Mouse (Mus musculus) neural tube, embryonic 11.5 days (tissue): ENCODE data around the gene Ttc28. TPM values are rescaled to one million over a fixed set of nuclear protein-coding genes. Genes with fewer than 3 reads are reported as not detected.

ENCODE experiments used
- ATAC-seq: fragments of 200-750 bp; cut with Nextera tagmentation; 2 replicates; pipeline ENCODE4 v1.8.0; 2017; ENCODE audit warnings: moderate number of reproducible peaks, mild to moderate bottlenecking, moderate TSS enrichment, moderate library complexity; ENCODE audit not compliant: insufficient read depth, low FRiP score, low TSS enrichment
- DNase-seq: peaks from one replicate; pipeline ENCODE4 v3.0.0-alpha.2; 2015; ENCODE audit warnings: low spot score
- H3K27ac ChIP-seq: fragments of 300-500 bp; sonication (generic); 2 replicates; pipeline ENCODE4 v1.5.1; 2014; ENCODE audit warnings: low read depth, mild to moderate bottlenecking, low read length
- H3K27me3 ChIP-seq: fragments of 300-500 bp; sonication (generic); 2 replicates; pipeline ENCODE4 v1.6.1; 2014; ENCODE audit warnings: mild to moderate bottlenecking, low read length, mixed read lengths; ENCODE audit not compliant: control insufficient read depth, insufficient read depth
- H3K36me3 ChIP-seq: fragments of 300-500 bp; sonication (generic); 2 replicates; pipeline ENCODE4 v1.6.1; 2014; ENCODE audit warnings: mild to moderate bottlenecking, low read length, moderate library complexity, mixed read lengths; ENCODE audit not compliant: control insufficient read depth, insufficient read depth
- H3K4me1 ChIP-seq: fragments of 300-500 bp; sonication (generic); 2 replicates; pipeline ENCODE4 v1.6.1; 2014; ENCODE audit warnings: low read length, mixed read lengths; ENCODE audit not compliant: control insufficient read depth, insufficient read depth
- H3K4me2 ChIP-seq: fragments of 300-500 bp; sonication (generic); 2 replicates; pipeline ENCODE4 v1.6.1; 2014; ENCODE audit warnings: low read depth, mild to moderate bottlenecking, moderate library complexity
- H3K4me3 ChIP-seq: fragments of 300-500 bp; sonication (generic); 2 replicates; pipeline ENCODE4 v1.5.1; 2014; ENCODE audit warnings: low read depth, low read length
- H3K9ac ChIP-seq: fragments of 300-500 bp; sonication (generic); 2 replicates; pipeline ENCODE4 v1.6.1; 2014; ENCODE audit warnings: mild to moderate bottlenecking, low read length
- H3K9me3 ChIP-seq: fragments of 300-500 bp; sonication (generic); 2 replicates; pipeline ENCODE4 v1.6.1; 2016; ENCODE audit warnings: low read length; ENCODE audit not compliant: control insufficient read depth
- WGBS: fragments of 180-500 bp; shearing (Covaris S2); extraction: QIAGEN DNeasy Blood & Tissue Kit; methylation state at CpG from one replicate; pipeline ENCODE4 v1.1.7; 2014; 5-methylcytosine and 5-hydroxymethylcytosine counted together
- polyA plus RNA-seq: library from polyadenylated mRNA; unstranded; fragments of >200 nt; fragmentation: Nextera tagmentation; extraction: Ambion mirVana; gene quantifications from 2 replicates; pipeline ENCODE4 v1.2.1, GENCODE M21; 2014

Gene Ttc28
- polyA plus RNA-seq, 1 experiment from 2014 or later, result 16.1 TPM

GRCm38 (mm10) chr5:111028340-111028739 is 148.7 kb downstream of the Ttc28 start:
- Histone ChIP-seq H3K4me2 (no peak overlapping the region), H3K36me3 (no peaks in the 10 kb centered on the region), H3K27me3 (no peaks in the 10 kb centered on the region), H3K4me1 (peaks cover 28% of the 10 kb centered on the region), H3K9ac (no peak overlapping the region), H3K4me3 (no peak overlapping the region), H3K27ac (no peak overlapping the region), H3K9me3 (no peaks in the 10 kb centered on the region)
- DNase-seq (no peak), ATAC-seq (no peak)
- WGBS, result 74% methylated on average over 4 of the region's 4 CpGs

DNA sequence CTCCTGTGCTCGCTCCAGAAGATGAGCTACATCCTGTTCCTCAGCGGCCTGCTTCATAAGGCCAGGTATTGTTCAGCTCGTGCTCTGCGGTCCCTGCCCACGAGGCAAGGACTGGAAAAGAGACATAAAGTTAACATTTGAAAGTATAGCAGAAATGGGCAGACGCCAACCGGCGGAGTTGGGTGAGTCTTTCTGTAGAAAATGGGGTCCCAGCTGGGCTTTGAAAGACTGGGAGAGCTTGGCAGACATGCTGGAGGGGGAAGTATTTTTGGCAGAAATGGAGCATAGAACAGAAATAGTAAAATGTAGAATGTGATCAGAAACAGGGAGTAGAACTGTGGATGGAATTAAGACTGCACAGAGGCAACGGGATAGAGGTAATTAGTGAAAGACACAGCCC is 149.3 kb downstream of the Ttc28 start:
- Histone ChIP-seq H3K4me1 (peaks cover 28% of the 10 kb centered on the region), H3K9me3 (no peaks in the 10 kb centered on the region), H3K36me3 (no peaks in the 10 kb centered on the region), H3K9ac (no peak overlapping the region), H3K27ac (no peak overlapping the region), H3K4me2 (no peak overlapping the region), H3K4me3 (no peak overlapping the region), H3K27me3 (no peaks in the 10 kb centered on the region)
- no peak for ATAC-seq
- WGBS, result 81% methylated on average over 9 of the region's 9 CpGs
- DNase-seq, result no peak

DNA sequence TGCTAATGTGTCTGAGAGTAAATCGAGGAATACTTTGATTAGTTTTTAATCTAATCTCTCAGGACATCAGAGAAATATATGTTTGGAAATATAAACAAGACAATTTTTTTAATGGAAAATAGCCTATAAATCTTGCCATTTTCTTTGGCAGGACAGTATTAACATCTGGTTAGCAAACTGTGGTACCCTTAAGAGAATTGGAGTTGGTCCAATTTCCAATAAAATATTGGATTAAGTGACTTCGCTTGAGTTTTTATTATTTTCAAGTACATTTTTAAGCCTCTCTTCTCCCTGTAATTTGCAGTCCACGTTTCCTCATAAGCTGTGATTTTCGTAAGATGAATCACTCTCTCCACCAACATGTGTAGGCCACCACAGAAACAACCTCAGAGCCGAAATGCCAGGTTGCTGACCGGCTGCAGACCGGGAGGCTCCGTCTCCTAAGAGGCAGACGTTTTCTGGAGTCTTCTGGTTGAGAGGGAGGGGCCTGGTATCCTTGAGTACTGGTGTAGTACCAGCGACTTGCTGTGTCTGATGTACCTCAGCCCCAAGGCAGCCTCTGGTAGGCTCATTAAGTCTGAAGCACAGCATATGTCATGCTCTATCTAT is 153.2 kb downstream of the Ttc28 start:
- Histone ChIP-seq H3K27me3 (no peaks in the 10 kb centered on the region), H3K9me3 (no peaks in the 10 kb centered on the region), H3K36me3 (no peaks in the 10 kb centered on the region), H3K4me3 (no peak overlapping the region), H3K27ac (no peak overlapping the region), H3K4me1 (peaks cover 12% of the 10 kb centered on the region), H3K4me2 (no peak overlapping the region), H3K9ac (no peak overlapping the region)
- 80% methylated on average over 10 of the region's 10 CpGs for WGBS
- no peak for ATAC-seq
- no peak for DNase-seq

GRCm38 (mm10) chr5:111033489-111033888 is 153.9 kb downstream of the Ttc28 start:
- Histone ChIP-seq H3K9me3 (no peaks in the 10 kb centered on the region), H3K4me3 (no peak overlapping the region), H3K27me3 (no peaks in the 10 kb centered on the region), H3K9ac (no peak overlapping the region), H3K27ac (no peak overlapping the region), H3K4me1 (peaks cover 9% of the 10 kb centered on the region), H3K4me2 (no peak overlapping the region), H3K36me3 (no peaks in the 10 kb centered on the region)
- DNase-seq, result no peak
- ATAC-seq, result no peak
- 95% methylated on average over 4 of the region's 4 CpGs for WGBS

DNA sequence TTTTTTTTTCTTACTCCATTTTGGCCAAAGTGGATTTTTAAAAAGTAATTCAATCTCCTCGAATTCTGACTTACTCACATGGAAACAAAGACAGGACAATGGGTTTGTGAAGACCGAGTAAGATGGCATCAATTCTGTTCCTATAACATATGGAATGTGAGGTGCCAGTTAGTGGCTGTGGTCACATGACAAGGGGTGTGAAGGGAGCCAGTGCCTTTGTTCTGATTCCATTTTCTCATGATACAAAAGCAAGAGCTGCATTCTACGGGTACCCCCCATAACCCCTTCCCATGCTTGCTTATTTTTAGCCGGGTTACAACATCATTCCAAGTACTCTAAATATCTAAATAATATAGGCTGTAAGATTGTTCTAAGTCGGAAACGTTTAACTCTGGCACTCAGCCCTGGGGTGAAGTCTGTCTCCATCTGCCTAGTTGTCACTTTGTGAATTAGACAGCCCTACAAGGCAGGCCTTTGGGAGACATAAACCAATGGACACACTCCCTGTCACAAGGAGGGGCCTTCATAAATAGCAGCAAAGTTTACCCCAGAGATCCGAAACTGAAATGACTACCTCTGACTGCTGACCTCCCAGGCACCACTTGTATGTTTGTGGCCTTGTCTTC is 157.6 kb downstream of the Ttc28 start:
- Histone ChIP-seq H3K27me3 (no peaks in the 10 kb centered on the region), H3K4me3 (no peak overlapping the region), H3K9ac (no peak overlapping the region), H3K4me2 (no peak overlapping the region), H3K4me1 (peaks cover 9% of the 10 kb centered on the region), H3K9me3 (no peaks in the 10 kb centered on the region), H3K36me3 (no peaks in the 10 kb centered on the region), H3K27ac (no peak overlapping the region)
- no peak for ATAC-seq
- whole genome bisulfite sequencing, result 73% methylated on average over 7 of the region's 7 CpGs
- no peak for DNase-seq

- Histone ChIP-seq H3K4me1 (peaks cover 16% of the 10 kb centered on the region), H3K9ac (no peak overlapping the region), H3K9me3 (no peaks in the 10 kb centered on the region), H3K4me2 (no peak overlapping the region), H3K4me3 (no peak overlapping the region), H3K27me3 (no peaks in the 10 kb centered on the region), H3K27ac (no peak overlapping the region), H3K36me3 (no peaks in the 10 kb centered on the region)
- ATAC-seq, result no peak
- 69% methylated on average over 6 of the region's 6 CpGs for WGBS
- no peak for DNase-seq
Measured at GRCm38 (mm10) chr5:111039771-111040170, 160.2 kb downstream of the Ttc28 start.

- Histone ChIP-seq H3K27me3 (no peaks in the 10 kb centered on the region), H3K9ac (no peak overlapping the region), H3K4me2 (no peak overlapping the region), H3K9me3 (no peaks in the 10 kb centered on the region), H3K27ac (no peak overlapping the region), H3K4me1 (peaks cover 16% of the 10 kb centered on the region), H3K36me3 (no peaks in the 10 kb centered on the region), H3K4me3 (no peak overlapping the region)
- ATAC-seq, result no peak
- no peak for DNase-seq
- 81% methylated on average over 5 of the region's 5 CpGs for WGBS
Measured at GRCm38 (mm10) chr5:111041952-111042351, 162.3 kb downstream of the Ttc28 start.

- no peak for ATAC-seq
- Histone ChIP-seq H3K4me3 (no peak overlapping the region), H3K9ac (no peak overlapping the region), H3K27me3 (no peaks in the 10 kb centered on the region), H3K4me2 (no peak overlapping the region), H3K4me1 (peaks cover 19% of the 10 kb centered on the region), H3K36me3 (no peaks in the 10 kb centered on the region), H3K9me3 (no peaks in the 10 kb centered on the region), H3K27ac (no peak overlapping the region)
- no peak for DNase-seq
- 19% methylated on average over 7 of the region's 7 CpGs for WGBS
Measured at GRCm38 (mm10) chr5:111044193-111044592, 164.6 kb downstream of the Ttc28 start.

- Histone ChIP-seq H3K27me3 (no peaks in the 10 kb centered on the region), H3K9ac (no peak overlapping the region), H3K4me2 (no peak overlapping the region), H3K36me3 (no peaks in the 10 kb centered on the region), H3K9me3 (no peaks in the 10 kb centered on the region), H3K4me1 (peaks cover 19% of the 10 kb centered on the region), H3K4me3 (no peak overlapping the region), H3K27ac (no peak overlapping the region)
- DNase-seq (no peak), ATAC-seq (no peak)
- WGBS, result 87% methylated on average over 6 of the region's 6 CpGs
Measured at GRCm38 (mm10) chr5:111046359-111046758, 166.8 kb downstream of the Ttc28 start.
